Mouse (Mus musculus): Measurements from ENCODE around the gene Xbp1. TPM values are rescaled to one million over a fixed set of nuclear protein-coding genes. Genes with fewer than 3 reads are reported as not detected.
"Not testable (repeated sequence)": the region's sequence is repeated elsewhere in the genome, so short reads cannot be mapped to it uniquely, and the experiment has no call there.

Xbp1 gene
- total RNA-seq, 1 experiment from 2014 or later = 98.8 TPM

DNA sequence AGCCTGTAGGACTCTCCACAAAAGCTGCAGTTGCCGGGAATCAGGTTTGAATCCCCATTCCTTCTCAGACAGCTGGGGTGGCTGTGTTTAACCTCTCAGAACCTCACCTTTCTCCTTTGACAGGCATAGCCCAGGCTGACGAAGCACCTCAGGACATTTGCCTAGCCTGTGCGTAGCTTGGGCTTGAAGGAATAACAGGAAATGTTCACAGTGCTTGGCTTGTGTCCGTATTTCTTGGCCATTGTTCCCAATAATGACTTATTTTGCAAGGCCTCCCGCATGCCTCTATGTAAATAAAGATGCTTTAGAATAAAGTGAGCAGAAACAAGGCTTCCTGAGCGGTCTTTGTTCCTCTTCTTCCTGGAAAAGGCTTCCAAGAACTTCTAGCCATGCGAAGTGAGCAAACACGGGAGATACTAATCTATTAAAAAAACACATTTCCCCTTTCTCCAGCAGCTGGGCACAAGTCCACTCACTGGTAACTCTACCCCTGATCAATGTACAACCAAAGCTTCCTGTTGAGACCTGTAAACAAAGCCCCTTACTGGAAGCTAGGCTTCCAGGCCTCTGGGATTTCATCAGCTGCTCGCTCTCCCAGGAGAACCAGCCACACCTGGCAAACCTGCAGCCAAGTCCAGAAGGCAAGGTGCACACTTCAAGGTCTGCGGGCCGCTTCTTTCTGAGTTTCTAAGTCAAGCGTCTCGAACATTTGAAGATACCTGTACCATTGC is 21.4 kb upstream of the Xbp1 start:
- no peak for ATAC-seq (replicated peaks in 1 of 2; ENCODE audit: insufficient read depth in 1 of 2, low FRiP score in 2 of 2, low TSS enrichment in 1 of 2, low read depth in 1 of 2, poor library complexity in 2 of 2, severe bottlenecking in 2 of 2)

GRCm38 (mm10) chr11:5499961-5500644 is 20.4 kb upstream of the Xbp1 start:
- ATAC-seq (replicated peaks in 1 of 2; ENCODE audit: insufficient read depth in 1 of 2, low FRiP score in 2 of 2, low TSS enrichment in 1 of 2, low read depth in 1 of 2, poor library complexity in 2 of 2, severe bottlenecking in 2 of 2) = no peak

DNA sequence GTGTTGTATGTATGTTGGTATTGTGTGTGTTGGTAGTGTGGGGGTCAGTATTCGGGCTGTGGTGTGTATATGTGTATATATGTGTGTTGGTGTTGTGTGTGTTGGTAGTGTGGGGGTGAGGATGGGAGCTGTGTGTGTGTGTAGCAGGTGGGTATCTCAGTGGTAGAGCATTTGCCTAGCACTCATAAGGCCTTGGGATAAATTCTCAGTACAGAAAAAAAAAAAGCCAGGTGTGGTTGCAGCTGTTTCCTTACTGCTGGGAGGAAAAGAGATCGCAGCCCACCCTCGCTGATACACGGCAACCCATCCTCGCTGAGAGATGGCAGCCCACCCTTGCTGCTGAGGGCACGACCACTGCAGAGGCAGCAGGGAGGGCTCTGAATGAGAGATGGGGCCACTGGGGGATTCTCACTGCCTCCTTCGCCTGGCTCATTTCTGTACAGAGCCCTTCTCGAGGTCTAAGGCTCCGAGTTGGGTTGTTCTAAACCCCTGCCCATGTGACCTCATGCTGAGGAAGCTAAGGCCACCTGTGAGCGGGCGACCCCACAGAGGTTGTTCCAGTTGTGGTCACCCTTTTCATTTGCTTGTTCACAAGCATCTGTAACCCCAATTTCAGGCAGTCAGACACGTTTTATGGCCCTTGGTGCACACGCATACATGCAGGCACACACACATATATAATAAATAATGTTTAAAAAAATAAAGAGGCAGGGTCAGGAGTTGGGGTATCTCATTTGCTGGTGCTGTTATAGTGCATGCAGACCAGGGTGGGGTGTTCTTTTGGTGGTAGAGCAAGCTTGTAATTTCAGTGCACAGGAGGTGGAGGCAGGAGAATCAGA is 19.3 kb upstream of the Xbp1 start:
- ATAC-seq (replicated peaks in 1 of 2; ENCODE audit: insufficient read depth in 1 of 2, low FRiP score in 2 of 2, low TSS enrichment in 1 of 2, low read depth in 1 of 2, poor library complexity in 2 of 2, severe bottlenecking in 2 of 2) = no peak

GRCm38 (mm10) chr11:5502351-5503051 is 18.0 kb upstream of the Xbp1 start:
- ATAC-seq (replicated peaks in 1 of 2; ENCODE audit: insufficient read depth in 1 of 2, low FRiP score in 2 of 2, low TSS enrichment in 1 of 2, low read depth in 1 of 2, poor library complexity in 2 of 2, severe bottlenecking in 2 of 2) = peak in 1 of 2 experiments; percentile 49; a peak in 1 of 4 replicates

DNA sequence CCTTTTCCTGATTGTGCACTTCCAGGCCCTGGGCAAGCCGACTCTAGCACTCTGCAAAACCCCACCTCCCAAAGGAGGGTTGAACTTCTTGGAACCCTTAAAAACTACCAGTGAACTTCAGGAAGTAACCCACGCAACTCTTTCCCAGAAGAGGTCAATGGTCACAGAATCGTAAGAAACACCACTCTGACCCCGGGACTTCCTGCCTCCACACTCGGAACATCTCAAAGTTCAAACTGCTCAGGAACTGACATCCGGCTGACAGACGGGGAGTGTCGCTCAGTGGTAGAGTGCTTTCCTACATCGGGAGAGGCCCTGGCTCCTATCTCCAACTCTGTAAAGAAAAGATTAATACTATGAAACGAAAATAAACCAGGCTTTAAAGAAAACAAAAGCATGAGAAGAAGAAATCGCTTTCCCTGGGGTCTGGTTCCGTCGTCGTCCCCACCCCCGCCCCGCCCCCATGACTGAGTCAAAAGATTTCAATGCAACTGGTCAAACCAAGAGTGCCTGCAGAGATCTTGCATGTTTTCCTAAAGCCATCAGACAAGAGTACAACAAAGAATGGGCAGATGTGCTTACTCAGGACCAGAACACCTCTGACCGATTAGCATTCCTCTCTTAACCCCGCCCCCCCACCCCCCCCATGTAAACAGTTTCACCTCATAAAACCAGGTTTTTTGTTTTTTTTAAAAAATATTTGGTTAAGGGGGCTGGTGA is 14.4 kb upstream of the Xbp1 start:
- no peak for ATAC-seq (replicated peaks in 1 of 2; ENCODE audit: insufficient read depth in 1 of 2, low FRiP score in 2 of 2, low TSS enrichment in 1 of 2, low read depth in 1 of 2, poor library complexity in 2 of 2, severe bottlenecking in 2 of 2)

DNA sequence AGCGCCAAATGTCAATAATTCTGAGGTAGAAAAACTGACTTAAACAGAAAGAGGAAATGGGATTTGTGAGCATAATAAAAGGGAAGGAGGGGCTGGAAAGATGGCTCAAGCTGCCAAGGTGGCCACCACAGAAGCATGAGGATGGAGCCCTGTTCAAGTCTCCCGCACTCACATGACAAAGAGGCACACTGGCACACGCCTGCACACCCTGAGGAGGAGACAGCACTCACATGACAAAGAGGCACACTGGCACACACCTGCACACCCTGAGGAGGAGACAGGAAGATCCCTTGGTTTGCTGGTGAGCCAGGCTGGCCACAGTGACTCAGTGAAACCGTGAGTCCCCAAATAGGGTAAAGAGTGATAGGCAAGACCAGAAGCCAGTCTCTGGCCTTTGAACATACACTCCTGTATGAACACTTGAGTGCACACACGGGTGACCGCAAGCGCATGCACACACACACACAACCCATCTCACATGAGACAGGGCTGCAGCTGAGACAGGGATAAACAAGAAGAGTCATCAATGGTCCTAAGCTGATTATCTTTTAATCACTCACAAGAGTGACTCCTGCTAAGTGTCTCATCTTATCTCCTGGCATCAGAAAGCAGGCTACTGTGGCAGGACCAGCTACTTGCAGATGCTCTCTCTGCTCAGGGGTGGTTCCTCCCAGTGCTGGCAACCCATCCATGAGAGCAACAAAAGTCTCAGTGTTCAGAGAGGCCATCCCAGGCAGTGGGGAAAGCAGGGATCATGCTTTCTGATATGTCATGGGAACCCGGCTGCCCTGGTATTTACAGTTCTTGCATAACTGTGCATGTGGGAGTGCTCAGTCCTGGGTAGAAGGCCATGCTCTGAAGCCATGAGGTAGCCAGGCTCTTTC is 11.0 kb upstream of the Xbp1 start:
- peak; percentile 33 to 61; a peak in 2 of 4 replicates for ATAC-seq (replicated peaks in 1 of 2; ENCODE audit: insufficient read depth in 1 of 2, low FRiP score in 2 of 2, low TSS enrichment in 1 of 2, low read depth in 1 of 2, poor library complexity in 2 of 2, severe bottlenecking in 2 of 2)

GRCm38 (mm10) chr11:5510099-5510391 is 10.4 kb upstream of the Xbp1 start:
- no peak for ATAC-seq (replicated peaks in 1 of 2; ENCODE audit: insufficient read depth in 1 of 2, low FRiP score in 2 of 2, low TSS enrichment in 1 of 2, low read depth in 1 of 2, poor library complexity in 2 of 2, severe bottlenecking in 2 of 2)

DNA sequence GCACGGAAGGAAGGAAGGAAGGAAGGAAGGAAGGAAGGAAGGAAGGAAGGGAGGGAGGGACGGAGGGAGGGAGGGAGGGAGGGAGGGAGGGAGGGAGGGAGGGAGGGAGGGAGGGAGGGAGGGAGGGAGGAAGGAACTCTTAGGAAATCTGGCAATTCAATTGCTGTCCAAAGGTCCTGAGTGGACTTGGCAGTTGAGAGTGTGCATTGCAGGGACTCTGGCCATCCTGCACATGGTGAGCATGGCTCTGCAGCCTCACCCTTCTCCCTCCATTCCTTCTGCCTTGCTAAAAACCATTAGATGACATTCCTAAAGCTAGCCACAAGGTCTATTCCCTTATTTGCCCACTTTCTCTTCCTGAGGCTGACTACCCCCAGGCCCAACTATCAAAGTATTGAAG is 9.8 kb upstream of the Xbp1 start:
- ATAC-seq (replicated peaks in 1 of 2; ENCODE audit: insufficient read depth in 1 of 2, low FRiP score in 2 of 2, low TSS enrichment in 1 of 2, low read depth in 1 of 2, poor library complexity in 2 of 2, severe bottlenecking in 2 of 2) = not testable (repeated sequence)

- ATAC-seq (replicated peaks in 1 of 2; ENCODE audit: insufficient read depth in 1 of 2, low FRiP score in 2 of 2, low TSS enrichment in 1 of 2, low read depth in 1 of 2, poor library complexity in 2 of 2, severe bottlenecking in 2 of 2) = peak; percentile 67 to 74
These were observed 8.2 kb upstream of the Xbp1 start for GRCm38 (mm10) chr11:5512099-5512725.

GRCm38 (mm10) chr11:5512961-5513360 is 7.5 kb upstream of the Xbp1 start:
- ATAC-seq (replicated peaks in 1 of 2; ENCODE audit: insufficient read depth in 1 of 2, low FRiP score in 2 of 2, low TSS enrichment in 1 of 2, low read depth in 1 of 2, poor library complexity in 2 of 2, severe bottlenecking in 2 of 2) = no peak

- no peak for ATAC-seq (replicated peaks in 1 of 2; ENCODE audit: insufficient read depth in 1 of 2, low FRiP score in 2 of 2, low TSS enrichment in 1 of 2, low read depth in 1 of 2, poor library complexity in 2 of 2, severe bottlenecking in 2 of 2)
These were observed 6.4 kb upstream of the Xbp1 start for GRCm38 (mm10) chr11:5514091-5514490.

GRCm38 (mm10) chr11:5515196-5515595 is 5.3 kb upstream of the Xbp1 start:
- ATAC-seq (replicated peaks in 1 of 2; ENCODE audit: insufficient read depth in 1 of 2, low FRiP score in 2 of 2, low TSS enrichment in 1 of 2, low read depth in 1 of 2, poor library complexity in 2 of 2, severe bottlenecking in 2 of 2) = no peak

- no peak for ATAC-seq (replicated peaks in 1 of 2; ENCODE audit: insufficient read depth in 1 of 2, low FRiP score in 2 of 2, low TSS enrichment in 1 of 2, low read depth in 1 of 2, poor library complexity in 2 of 2, severe bottlenecking in 2 of 2)
These were observed 4.8 kb upstream of the Xbp1 start for GRCm38 (mm10) chr11:5515655-5516054.

GRCm38 (mm10) chr11:5516151-5516550 is 4.3 kb upstream of the Xbp1 start:
- ATAC-seq (replicated peaks in 1 of 2; ENCODE audit: insufficient read depth in 1 of 2, low FRiP score in 2 of 2, low TSS enrichment in 1 of 2, low read depth in 1 of 2, poor library complexity in 2 of 2, severe bottlenecking in 2 of 2) = no peak

- no peak for ATAC-seq (replicated peaks in 1 of 2; ENCODE audit: insufficient read depth in 1 of 2, low FRiP score in 2 of 2, low TSS enrichment in 1 of 2, low read depth in 1 of 2, poor library complexity in 2 of 2, severe bottlenecking in 2 of 2)
These were observed 3.8 kb upstream of the Xbp1 start for GRCm38 (mm10) chr11:5516617-5517016.

DNA sequence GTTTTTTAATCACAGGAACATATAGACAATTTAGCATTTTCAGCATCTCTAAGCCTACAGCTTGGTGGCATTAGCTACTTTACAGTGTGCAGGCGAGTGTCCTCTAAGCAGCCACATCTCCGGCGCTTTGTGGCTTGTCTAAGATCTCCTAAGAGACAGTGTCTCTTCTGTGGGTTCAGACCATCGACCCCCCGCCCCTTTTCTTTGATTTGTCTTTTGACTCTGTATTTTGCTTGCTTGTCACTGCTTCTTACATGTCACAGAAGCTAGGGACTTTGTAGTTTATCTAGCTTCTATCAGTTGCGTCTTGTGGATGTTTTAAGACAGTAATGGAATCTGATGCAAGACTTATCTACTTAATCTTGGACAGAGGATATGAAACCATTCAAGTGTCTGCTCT is 3.1 kb upstream of the Xbp1 start:
- no peak for ATAC-seq (replicated peaks in 1 of 2; ENCODE audit: insufficient read depth in 1 of 2, low FRiP score in 2 of 2, low TSS enrichment in 1 of 2, low read depth in 1 of 2, poor library complexity in 2 of 2, severe bottlenecking in 2 of 2)

Measured in hematopoietic stem cell, adult 5-6 weeks (primary cell).